Mouse (Mus musculus) midbrain, embryonic 13.5 days (tissue): Measurements from ENCODE around the gene Cfh. TPM values are rescaled to one million over a fixed set of nuclear protein-coding genes. Genes with fewer than 3 reads are reported as not detected.
"Not testable (repeated sequence)": the region's sequence is repeated elsewhere in the genome, so short reads cannot be mapped to it uniquely, and the experiment has no call there.

Source experiments
- ATAC-seq: fragments of 200-750 bp; cut with Nextera tagmentation; 2 replicates; pipeline ENCODE4 v1.8.0; 2017; ENCODE audit warnings: mild to moderate bottlenecking, moderate TSS enrichment, moderate library complexity
- H3K27ac ChIP-seq: fragments of 300-500 bp; sonication (generic); 2 replicates; pipeline ENCODE4 v1.5.1; 2015; ENCODE audit warnings: inconsistent platforms, mild to moderate bottlenecking, moderate library complexity
- H3K27me3 ChIP-seq: fragments of 300-500 bp; sonication (generic); 2 replicates; pipeline ENCODE4 v1.6.1; 2015; ENCODE audit warnings: mild to moderate bottlenecking, inconsistent platforms
- H3K36me3 ChIP-seq: fragments of 300-500 bp; sonication (generic); 2 replicates; pipeline ENCODE4 v1.6.1; 2015; ENCODE audit warnings: mild to moderate bottlenecking, inconsistent platforms
- H3K4me1 ChIP-seq: fragments of 300-500 bp; sonication (generic); replicated peaks from 2 replicates; pipeline ENCODE4 v1.6.1; 2015; ENCODE audit warnings: inconsistent platforms
- H3K4me2 ChIP-seq: fragments of 300-500 bp; sonication (generic); replicated peaks from 2 replicates; pipeline ENCODE4 v1.6.1; 2015; ENCODE audit warnings: moderate library complexity, mild to moderate bottlenecking, inconsistent platforms
- H3K4me3 ChIP-seq: fragments of 300-500 bp; sonication (generic); replicated peaks from 2 replicates; pipeline ENCODE4 v1.5.1; 2015; ENCODE audit warnings: mild to moderate bottlenecking, inconsistent platforms
- H3K9ac ChIP-seq: fragments of 300-500 bp; sonication (generic); replicated peaks from 2 replicates; pipeline ENCODE4 v1.6.1; 2015; ENCODE audit warnings: mild to moderate bottlenecking, inconsistent platforms
- H3K9me3 ChIP-seq: fragments of 300-500 bp; sonication (generic); 2 replicates; pipeline ENCODE4 v1.6.1; 2016; ENCODE audit warnings: mild to moderate bottlenecking, inconsistent platforms
- WGBS: fragments of 180-500 bp; shearing (Covaris S2); methylation state at CpG from one replicate; pipeline ENCODE4 v1.1.7; 2015; 5-methylcytosine and 5-hydroxymethylcytosine counted together
- polyA plus RNA-seq: library from polyadenylated mRNA; unstranded; fragments of >200 nt; fragmentation: Nextera tagmentation; extraction: Ambion mirVana; gene quantifications from 2 replicates; pipeline ENCODE4 v1.2.1, GENCODE M21; 2015

Gene Cfh
- polyA plus RNA-seq, result 10.2 and 11.4 TPM in 2 replicates

GRCm38 (mm10) chr1:140183664-140184063 is at the start of gene Cfh:
TSS of gene Cfh (minus strand) at chr1:140183764.
- not testable (repeated sequence) for H3K36me3 ChIP-seq, ATAC-seq, H3K9me3 ChIP-seq, H3K27ac ChIP-seq, H3K4me2 ChIP-seq, H3K4me3 ChIP-seq, H3K9ac ChIP-seq, H3K27me3 ChIP-seq, H3K4me1 ChIP-seq

- Histone ChIP-seq H3K4me1 (no peaks in the 10 kb centered on the region), H3K36me3 (no peaks in the 10 kb centered on the region), H3K9me3 (no peaks in the 10 kb centered on the region), H3K9ac (no peak overlapping the region), H3K27me3 (no peaks in the 10 kb centered on the region), H3K27ac (no peak overlapping the region), H3K4me3 (no peak overlapping the region), H3K4me2 (no peak overlapping the region)
- WGBS, result 84% methylated on average over 8 of the region's 8 CpGs
- ATAC-seq, result no peak
Measured at GRCm38 (mm10) chr1:140226673-140227072, 43.1 kb upstream of the Cfh start.

- Histone ChIP-seq H3K4me3 (no peak overlapping the region), H3K9ac (no peak overlapping the region), H3K27ac (no peak overlapping the region), H3K4me1 (no peaks in the 10 kb centered on the region), H3K4me2 (no peak overlapping the region), H3K27me3 (no peaks in the 10 kb centered on the region), H3K9me3 (no peaks in the 10 kb centered on the region), H3K36me3 (no peaks in the 10 kb centered on the region)
- ATAC-seq, result no peak
- WGBS, result 58% methylated on average over 3 of the region's 3 CpGs
Measured at GRCm38 (mm10) chr1:140225221-140225620, 41.7 kb upstream of the Cfh start.

- H3K4me1 ChIP-seq, result no peaks in the 10 kb centered on the region
Measured at GRCm38 (mm10) chr1:140205329-140205728, 21.8 kb upstream of the Cfh start.

GRCm38 (mm10) chr1:140188500-140188899 is 4.9 kb upstream of the Cfh start:
- WGBS, result 81% methylated on average over 2 of the region's 2 CpGs
- H3K4me1 ChIP-seq, H3K27me3 ChIP-seq, H3K36me3 ChIP-seq, H3K4me2 ChIP-seq, H3K27ac ChIP-seq, H3K9me3 ChIP-seq, H3K9ac ChIP-seq, ATAC-seq, H3K4me3 ChIP-seq: not testable (repeated sequence)

More at GRCm38 (mm10) chr1:140205329-140205728, 21.8 kb upstream of the Cfh start:
- 78% methylated on average over 2 of the region's 2 CpGs for WGBS
- H3K9ac ChIP-seq, result no peak overlapping the region
- no peaks in the 10 kb centered on the region for H3K36me3 ChIP-seq
- no peaks in the 10 kb centered on the region for H3K27me3 ChIP-seq
- H3K27ac ChIP-seq, result no peak overlapping the region
- H3K4me2 ChIP-seq, result no peak overlapping the region
- no peaks in the 10 kb centered on the region for H3K9me3 ChIP-seq
- no peak for ATAC-seq
- H3K4me3 ChIP-seq, result no peak overlapping the region

- Histone ChIP-seq H3K4me2 (no peak overlapping the region), H3K27me3 (no peaks in the 10 kb centered on the region), H3K4me3 (no peak overlapping the region), H3K9ac (no peak overlapping the region), H3K27ac (no peak overlapping the region), H3K36me3 (no peaks in the 10 kb centered on the region), H3K4me1 (no peaks in the 10 kb centered on the region), H3K9me3 (no peaks in the 10 kb centered on the region)
- no peak for ATAC-seq
- WGBS, result 67% methylated on average over 2 of the region's 2 CpGs
Measured at GRCm38 (mm10) chr1:140183208-140183607, 356 bp downstream of the Cfh start.

GRCm38 (mm10) chr1:140180125-140180524 is 3.4 kb downstream of the Cfh start:
- no peaks in the 10 kb centered on the region for H3K27me3 ChIP-seq
- WGBS, result 74% methylated on average over 1 of the region's 1 CpGs
- no peaks in the 10 kb centered on the region for H3K36me3 ChIP-seq
- no peak overlapping the region for H3K4me3 ChIP-seq
- H3K9me3 ChIP-seq, result no peaks in the 10 kb centered on the region
- H3K27ac ChIP-seq, result no peak overlapping the region
- no peak overlapping the region for H3K4me2 ChIP-seq
- H3K4me1 ChIP-seq, result no peaks in the 10 kb centered on the region
- no peak for ATAC-seq
- no peak overlapping the region for H3K9ac ChIP-seq

GRCm38 (mm10) chr1:140175442-140175841 is 8.1 kb downstream of the Cfh start:
- no peak overlapping the region for H3K4me2 ChIP-seq
- no peak overlapping the region for H3K9ac ChIP-seq
- no peaks in the 10 kb centered on the region for H3K27me3 ChIP-seq
- H3K9me3 ChIP-seq, result no peaks in the 10 kb centered on the region
- H3K36me3 ChIP-seq, result no peaks in the 10 kb centered on the region
- 77% methylated on average over 2 of the region's 2 CpGs for WGBS
- no peak for ATAC-seq
- no peaks in the 10 kb centered on the region for H3K4me1 ChIP-seq
- H3K27ac ChIP-seq, result no peak overlapping the region
- no peak overlapping the region for H3K4me3 ChIP-seq

- 43% methylated on average over 4 of the region's 4 CpGs for WGBS
- ATAC-seq, result 0 out of 2 replicates have a peak, but pooled peaks have one; percentile 30
- no peak overlapping the region for H3K4me3 ChIP-seq
Measured at GRCm38 (mm10) chr1:140171581-140172154, 11.9 kb downstream of the Cfh start.

GRCm38 (mm10) chr1:140158970-140159369 is 24.6 kb downstream of the Cfh start:
- Histone ChIP-seq H3K4me3 (no peak overlapping the region), H3K4me2 (no peak overlapping the region), H3K9me3 (no peaks in the 10 kb centered on the region), H3K27me3 (no peaks in the 10 kb centered on the region), H3K36me3 (no peaks in the 10 kb centered on the region), H3K27ac (no peak overlapping the region), H3K4me1 (no peaks in the 10 kb centered on the region), H3K9ac (no peak overlapping the region)
- 0 out of 2 replicates have a peak, but pooled peaks have one; percentile 60 for ATAC-seq
- 85% methylated on average over 2 of the region's 3 CpGs for WGBS

More at GRCm38 (mm10) chr1:140171581-140172154, 11.9 kb downstream of the Cfh start:
- Histone ChIP-seq H3K36me3 (no peaks in the 10 kb centered on the region), H3K27ac (no peak overlapping the region), H3K4me2 (no peak overlapping the region), H3K4me1 (no peaks in the 10 kb centered on the region), H3K9me3 (no peaks in the 10 kb centered on the region), H3K9ac (no peak overlapping the region), H3K27me3 (no peaks in the 10 kb centered on the region)

- Histone ChIP-seq H3K9me3 (no peaks in the 10 kb centered on the region), H3K9ac (no peak overlapping the region), H3K27me3 (no peaks in the 10 kb centered on the region), H3K27ac (no peak overlapping the region), H3K4me3 (no peak overlapping the region), H3K4me1 (no peaks in the 10 kb centered on the region), H3K36me3 (no peaks in the 10 kb centered on the region), H3K4me2 (no peak overlapping the region)
- ATAC-seq, result no peak
Measured at GRCm38 (mm10) chr1:140069471-140069870, 114.1 kb downstream of the Cfh start.
